Mouse (Mus musculus) ES-E14 (cell line): Measurements from ENCODE around the gene Grb10.

Experiments used
- HCFC1 ChIP-seq: IDR thresholded peaks from 2 replicates; pipeline ENCODE4 v1.6.1; 2012; ENCODE audit warnings: low read length, inconsistent platforms, borderline replicate concordance; ENCODE audit not compliant: insufficient read depth
- MAFK ChIP-seq: IDR thresholded peaks from 2 replicates; pipeline ENCODE4 v1.6.1; 2014; ENCODE audit warnings: mild to moderate bottlenecking, low read depth, low read length, inconsistent platforms; ENCODE audit not compliant: insufficient read depth
- ZC3H11A ChIP-seq: IDR thresholded peaks from 2 replicates; pipeline ENCODE4 v1.6.1; 2012; ENCODE audit warnings: low read depth, mild to moderate bottlenecking, inconsistent platforms, low read length, borderline replicate concordance

DNA sequence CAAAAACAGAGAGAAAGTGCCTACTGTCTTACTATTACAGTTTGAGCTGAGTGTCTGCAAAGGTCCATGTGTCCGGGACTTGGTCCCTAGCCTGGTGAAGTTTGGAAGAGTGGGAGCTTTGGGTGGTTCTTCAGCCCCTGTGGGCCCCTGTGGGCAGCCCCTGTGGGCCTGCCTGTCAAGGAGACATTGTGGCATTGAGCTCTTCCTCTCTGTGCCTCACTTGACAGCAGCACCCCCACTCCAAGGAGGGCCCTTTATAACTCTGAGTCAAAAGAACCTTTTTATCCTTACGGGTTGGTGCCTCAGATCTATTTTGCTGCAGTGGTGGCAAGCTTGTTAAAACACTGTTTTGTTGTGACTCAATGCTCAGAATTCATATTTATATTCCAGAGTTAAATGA, 78.3 kb downstream of the Grb10 start:
- TF ChIP-seq HCFC1 (no peak), ZC3H11A (no peak), MAFK (no peak)
